Mouse (Mus musculus): ENCODE measurements around the gene Rhox2f.
"Not testable (repeated sequence)": the region's sequence is repeated elsewhere in the genome, so short reads cannot be mapped to it uniquely, and the experiment has no call there.

The Rhox2f gene

DNA sequence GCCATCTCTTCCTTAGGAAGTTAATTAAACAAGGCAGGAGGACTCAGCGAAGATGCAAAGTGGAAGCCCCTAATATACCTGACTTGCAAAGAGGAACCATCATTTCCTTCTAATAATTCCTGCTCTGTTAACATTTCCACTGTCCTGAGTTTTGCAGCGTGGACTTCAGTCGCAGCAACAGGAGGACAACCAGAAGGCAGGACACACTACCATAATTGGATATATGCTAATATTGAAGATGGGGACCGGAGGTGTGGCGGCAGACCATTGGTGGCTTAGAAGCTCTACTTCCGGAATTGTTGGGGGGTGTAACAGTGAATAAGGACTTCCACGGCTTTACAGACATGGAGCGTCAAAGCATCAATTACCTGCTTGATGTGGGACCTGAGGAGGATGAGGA lies at the start of gene Rhox2f:
TSS of gene Rhox2f (plus strand) at position 301 of the 400 bp plus-strand sequence.
- not testable (repeated sequence) for DNase-seq

DNA sequence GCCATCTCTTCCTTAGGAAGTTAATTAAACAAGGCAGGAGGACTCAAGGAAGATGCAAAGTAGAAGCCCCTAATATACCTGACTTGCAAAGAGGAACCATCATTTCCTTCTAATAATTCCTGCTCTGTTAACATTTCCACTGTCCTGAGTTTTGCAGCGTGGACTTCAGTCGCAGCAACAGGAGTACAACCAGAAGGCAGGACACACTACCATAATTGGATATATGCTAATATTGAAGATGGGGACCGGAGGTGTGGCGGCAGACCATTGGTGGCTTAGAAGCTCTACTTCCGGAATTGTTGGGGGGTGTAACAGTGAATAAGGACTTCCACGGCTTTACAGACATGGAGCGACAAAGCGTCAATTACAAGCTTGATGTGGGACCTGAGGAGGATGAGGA lies 41.1 kb upstream of the Rhox2f start, which contains the start of gene Rhox2e:
TSS of gene Rhox2e (plus strand) at position 301 of the 400 bp plus-strand sequence.
- not testable (repeated sequence) for DNase-seq

DNA sequence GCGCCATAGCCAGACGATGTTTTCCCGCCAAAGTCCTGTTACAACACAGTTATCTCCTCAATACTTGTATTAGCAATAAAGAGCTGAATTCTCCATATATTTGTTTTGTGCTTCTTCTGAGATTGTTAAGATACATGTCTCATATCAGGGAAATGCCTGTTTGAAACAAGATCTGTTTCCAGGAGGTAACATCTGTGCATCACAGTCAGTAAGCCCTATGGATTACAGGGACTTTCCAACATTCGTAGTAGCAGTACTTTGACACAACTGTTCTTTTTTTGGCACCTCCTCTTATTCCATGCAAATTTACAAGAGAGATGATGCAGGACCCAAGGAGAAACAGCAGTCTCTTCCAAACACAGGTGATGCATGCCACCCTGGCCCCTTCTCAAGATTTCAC lies 29.5 kb upstream of the Rhox2f start, which contains the start of gene Rhox3e:
TSS of gene Rhox3e (plus strand) at position 301 of the 400 bp plus-strand sequence.
- not testable (repeated sequence) for DNase-seq

DNA sequence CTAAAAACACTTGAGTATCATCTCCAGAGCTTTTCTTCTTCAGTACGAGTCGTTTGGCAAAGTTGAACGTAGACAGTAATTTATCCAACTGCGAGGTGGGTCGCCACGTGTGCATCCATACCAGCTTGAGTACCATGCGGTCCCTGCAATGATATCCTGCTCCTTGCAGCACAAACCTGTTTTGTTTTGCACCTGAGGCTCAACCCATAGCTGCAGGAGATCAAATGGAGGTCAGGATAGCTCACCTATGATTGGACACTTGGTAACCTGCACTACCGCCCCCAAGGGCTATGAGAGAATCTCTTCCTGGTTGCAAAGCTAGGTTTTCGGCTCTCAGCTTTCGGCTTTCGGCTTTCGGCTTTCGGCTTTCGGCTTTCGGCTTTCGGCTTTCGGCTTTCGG lies 14.1 kb upstream of the Rhox2f start, which contains the start of gene Rhox4e:
TSS of gene Rhox4e (plus strand) at position 301 of the 400 bp plus-strand sequence.
- DNase-seq, result not testable (repeated sequence)

DNA sequence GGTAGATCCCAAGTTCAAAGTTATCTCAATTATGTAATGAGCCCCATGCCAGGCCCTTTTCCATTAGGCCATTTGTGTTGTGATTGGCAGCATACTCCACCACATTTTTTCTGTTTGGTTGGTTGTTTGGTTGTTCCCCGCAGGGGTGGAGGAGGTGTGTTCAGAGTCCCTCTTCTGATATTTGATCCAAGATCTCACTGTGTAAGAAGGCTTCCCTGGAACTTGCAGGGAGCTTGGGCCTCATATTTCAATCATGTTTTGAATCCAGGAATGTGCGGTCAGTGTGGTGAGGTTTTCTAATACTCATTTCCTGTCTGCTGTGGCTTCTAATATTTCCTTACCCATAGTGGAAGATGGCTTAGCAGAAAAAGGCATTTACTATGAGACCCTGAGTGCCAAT lies 1.4 kb downstream of the Rhox2f start:
- not testable (repeated sequence) for DNase-seq

DNA sequence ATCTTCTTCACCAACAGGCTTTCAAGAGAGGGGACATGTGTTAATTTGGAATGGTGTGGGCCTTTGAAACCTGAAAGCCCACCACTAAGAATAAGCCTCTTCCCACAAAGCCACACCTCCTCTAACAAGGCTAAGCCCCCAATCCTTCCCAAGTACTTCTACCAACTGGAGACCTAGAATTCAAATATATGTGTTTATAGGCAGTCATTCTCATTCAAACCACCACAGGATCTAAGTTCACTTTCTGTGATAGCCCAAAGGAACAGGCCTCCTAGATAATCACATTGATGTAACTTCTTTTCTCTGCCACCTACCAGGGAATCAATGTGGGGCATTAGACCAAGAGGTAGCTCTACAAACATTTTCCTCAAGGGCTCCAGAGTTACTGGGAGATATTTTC lies 9.5 kb downstream of the Rhox2f start, which contains the start of gene Rhox3f:
TSS of gene Rhox3f (plus strand) at position 301 of the 400 bp plus-strand sequence.
- DNase-seq, result not testable (repeated sequence)

DNA sequence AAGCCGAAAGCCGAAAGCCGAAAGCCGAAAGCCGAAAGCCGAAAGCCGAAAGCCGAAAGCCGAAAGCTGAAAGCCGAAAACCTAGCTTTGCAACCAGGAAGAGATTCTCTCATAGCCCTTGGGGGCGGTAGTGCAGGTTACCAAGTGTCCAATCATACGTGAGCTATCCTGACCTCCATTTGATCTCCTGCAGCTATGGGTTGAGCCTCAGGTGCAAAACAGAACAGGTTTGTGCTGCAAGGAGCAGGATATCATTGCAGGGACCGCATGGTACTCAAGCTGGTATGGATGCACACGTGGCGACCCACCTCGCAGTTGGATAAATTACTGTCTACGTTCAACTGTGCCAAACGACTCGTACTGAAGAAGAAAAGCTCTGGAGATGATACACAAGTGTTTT lies 36.4 kb downstream of the Rhox2f start, which contains the start of gene Rhox4f:
TSS of gene Rhox4f (minus strand) at position 101 of the 400 bp plus-strand sequence.
- not testable (repeated sequence) for DNase-seq

Measured in kidney, adult 8-10 months (tissue).